Mouse (Mus musculus) spleen, adult 2 months (tissue): ENCODE data around the gene Cd300ld5.

ENCODE experiments used
- CTCF ChIP-seq: fragments of 200-500 bp; IDR thresholded peaks from 2 replicates; pipeline ENCODE4 v1.5.1; 2011; ENCODE audit warnings: mild to moderate bottlenecking, inconsistent platforms; ENCODE audit not compliant: insufficient read depth, insufficient read length, insufficient replicate concordance; ENCODE audit errors: extremely low read depth
- POLR2A ChIP-seq: fragments of 200-500 bp; IDR thresholded peaks from 2 replicates; pipeline ENCODE4 v1.6.1; 2011; ENCODE audit warnings: low read depth, low read length, inconsistent platforms

DNA sequence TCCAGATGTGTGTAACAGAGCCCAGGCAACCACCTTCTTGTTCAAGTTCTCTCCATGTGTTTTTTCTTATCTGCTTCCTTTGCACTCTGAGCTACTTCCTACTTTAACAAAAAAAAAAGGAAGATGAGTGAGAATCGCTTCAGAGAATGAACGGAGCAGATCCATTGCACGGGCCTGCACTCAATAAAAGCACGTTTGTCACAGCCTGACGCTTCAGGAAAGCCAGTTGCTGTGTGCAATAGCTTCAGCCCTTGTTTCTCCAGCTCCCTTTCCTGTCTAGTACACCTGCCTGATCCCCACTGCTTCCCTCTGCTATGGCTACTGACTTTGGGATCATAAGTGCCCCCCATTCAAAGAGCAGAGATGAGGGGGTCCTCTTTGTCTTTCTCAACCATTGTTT is 24.5 kb upstream of the Cd300ld5 start, which contains the start of gene Cd300e:
- TF ChIP-seq CTCF = no peak
- no peak for TF ChIP-seq POLR2A
